Mouse (Mus musculus): Measurements from ENCODE around the gene Gm20431.

Gene Gm20431

GRCm38 (mm10) chr2:167688498-167689451, 27.5 kb upstream of the Gm20431 start, which contains the start of gene Cebpb:
Gene Cebpb (plus strand): TSS chr2:167688915.
- DNase-seq (ENCODE audit: low read depth), result no peak

GRCm38 (mm10) chr2:167688126-167688497, 26.8 kb upstream of the Gm20431 start:
- DNase-seq (ENCODE audit: low read depth), result no peak

GRCm38 (mm10) chr2:167687651-167688101, 26.4 kb upstream of the Gm20431 start:
- no peak for DNase-seq (ENCODE audit: low read depth)

GRCm38 (mm10) chr2:167687250-167687586, 25.9 kb upstream of the Gm20431 start:
- no peak for DNase-seq (ENCODE audit: low read depth)

- no peak for DNase-seq (ENCODE audit: low read depth)
Measured at GRCm38 (mm10) chr2:167686382-167687249, 25.3 kb upstream of the Gm20431 start.

- no peak for DNase-seq (ENCODE audit: low read depth)
Measured at GRCm38 (mm10) chr2:167685865-167686264, 24.6 kb upstream of the Gm20431 start.

GRCm38 (mm10) chr2:167685137-167685536, 23.8 kb upstream of the Gm20431 start:
- peak; percentile 93 for DNase-seq (ENCODE audit: low read depth)

GRCm38 (mm10) chr2:167683721-167684120, 22.4 kb upstream of the Gm20431 start:
- DNase-seq (ENCODE audit: low read depth), result no peak

- DNase-seq (ENCODE audit: low read depth), result peak; percentile 65
Measured at GRCm38 (mm10) chr2:167680657-167681056, 19.4 kb upstream of the Gm20431 start.

- peak; percentile 66 for DNase-seq (ENCODE audit: low read depth)
Measured at GRCm38 (mm10) chr2:167679902-167680430, 18.7 kb upstream of the Gm20431 start.

- no peak for DNase-seq (ENCODE audit: low read depth)
Measured at GRCm38 (mm10) chr2:167678600-167678999, 17.3 kb upstream of the Gm20431 start.

GRCm38 (mm10) chr2:167675120-167675909, 14.0 kb upstream of the Gm20431 start:
- DNase-seq (ENCODE audit: low read depth), result no peak

GRCm38 (mm10) chr2:167672212-167672685, 11.0 kb upstream of the Gm20431 start:
- no peak for DNase-seq (ENCODE audit: low read depth)

GRCm38 (mm10) chr2:167671101-167671633, 9.9 kb upstream of the Gm20431 start:
- no peak for DNase-seq (ENCODE audit: low read depth)

GRCm38 (mm10) chr2:167669398-167669797, 8.1 kb upstream of the Gm20431 start:
- DNase-seq (ENCODE audit: low read depth), result no peak

GRCm38 (mm10) chr2:167668426-167668825, 7.1 kb upstream of the Gm20431 start:
- no peak for DNase-seq (ENCODE audit: low read depth)

GRCm38 (mm10) chr2:167665972-167666713, 4.8 kb upstream of the Gm20431 start:
- DNase-seq (ENCODE audit: low read depth), result no peak

GRCm38 (mm10) chr2:167662713-167663112, 1.4 kb upstream of the Gm20431 start:
- no peak for DNase-seq (ENCODE audit: low read depth)

- DNase-seq (ENCODE audit: low read depth), result no peak
Measured at GRCm38 (mm10) chr2:167660611-167660971, 705 bp downstream of the Gm20431 start.

GRCm38 (mm10) chr2:167659847-167660610, 1.3 kb downstream of the Gm20431 start:
- DNase-seq (ENCODE audit: low read depth), result no peak

Measured in c-Kit-positive CD71-positive TER-119-negative erythroid progenitor cells, embryonic 14.5 days (primary cell).